Mouse (Mus musculus): ENCODE results near the gene Cdkl2.

GRCm38 (mm10) chr5:92050419-92050818 is 6.7 kb upstream of the Cdkl2 start:
- TF ChIP-seq CTCF (conservative IDR thresholded peaks at IDR 0.05; ENCODE audit: low read length), result no peak
- no peak for TF ChIP-seq NANOG (IDR thresholded peaks at IDR 0.05; ENCODE audit: borderline replicate concordance, low read length)

All from E14TG2a.4 (cell line).